Mouse (Mus musculus) right cerebral cortex, postnatal 10 days (tissue): ENCODE measurements around the gene Syne4.

Experiments used
- DNase-seq, 2 experiments: peaks; one replicate each; pipeline ENCODE4 v3.0.0; 2021; ENCODE audit warnings: low spot score in 2 of 2

The Syne4 gene

DNA sequence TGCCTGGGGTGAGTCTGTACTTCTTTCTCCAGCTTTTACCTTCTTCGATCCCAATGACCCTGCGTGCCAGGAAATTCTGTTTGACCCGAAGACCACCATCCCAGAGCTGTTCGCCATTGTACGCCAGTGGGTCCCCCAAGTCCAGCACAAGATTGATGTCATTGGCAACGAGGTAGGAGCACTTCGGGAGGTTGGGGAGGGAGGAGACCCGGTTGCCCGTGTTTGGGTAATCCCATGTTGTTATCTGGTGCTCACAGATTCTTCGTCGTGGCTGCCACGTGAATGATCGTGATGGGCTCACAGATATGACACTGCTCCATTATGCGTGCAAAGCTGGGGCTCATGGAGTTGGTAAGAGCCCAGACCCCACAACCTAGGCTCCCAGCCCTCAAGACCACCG lies 17.8 kb upstream of the Syne4 start:
- DNase-seq, result no peak

DNA sequence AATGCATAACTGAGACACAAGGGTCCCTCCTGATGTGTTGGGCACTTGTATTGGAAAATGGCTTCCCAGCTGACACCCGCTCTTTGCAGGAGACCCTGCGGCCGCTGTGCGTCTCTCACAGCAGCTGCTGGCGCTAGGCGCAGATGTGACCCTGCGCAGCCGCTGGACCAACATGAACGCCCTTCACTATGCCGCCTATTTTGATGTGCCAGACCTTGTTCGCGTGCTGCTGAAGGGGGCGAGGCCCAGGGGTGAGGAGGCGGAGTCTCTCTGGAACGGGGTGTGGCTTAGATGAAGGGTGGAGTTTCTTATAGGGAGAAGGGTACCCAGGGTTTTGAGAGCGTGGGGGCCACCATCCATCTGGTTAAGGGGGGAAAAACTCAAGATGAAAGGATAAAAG lies 17.3 kb upstream of the Syne4 start:
- DNase-seq, result no peak

DNA sequence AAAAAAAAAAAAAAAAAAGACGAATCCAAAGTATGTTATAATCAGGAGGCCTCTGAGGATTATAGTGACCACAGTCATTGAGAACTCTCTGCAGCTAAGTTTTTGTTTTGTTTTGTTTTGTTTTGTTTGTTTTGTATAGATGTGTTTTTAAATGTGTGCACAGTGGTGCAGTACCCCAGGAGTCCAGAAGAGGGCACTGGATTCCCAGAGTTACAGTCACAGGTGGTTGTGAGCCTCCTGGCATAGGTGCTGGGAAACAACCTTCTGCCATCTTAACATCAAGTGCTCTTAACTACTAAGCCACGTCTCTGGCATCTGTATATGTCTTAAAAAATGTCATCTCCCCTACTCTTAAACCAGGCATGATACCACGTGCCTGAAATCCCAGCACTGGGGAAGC lies 13.7 kb upstream of the Syne4 start:
- no peak for DNase-seq

DNA sequence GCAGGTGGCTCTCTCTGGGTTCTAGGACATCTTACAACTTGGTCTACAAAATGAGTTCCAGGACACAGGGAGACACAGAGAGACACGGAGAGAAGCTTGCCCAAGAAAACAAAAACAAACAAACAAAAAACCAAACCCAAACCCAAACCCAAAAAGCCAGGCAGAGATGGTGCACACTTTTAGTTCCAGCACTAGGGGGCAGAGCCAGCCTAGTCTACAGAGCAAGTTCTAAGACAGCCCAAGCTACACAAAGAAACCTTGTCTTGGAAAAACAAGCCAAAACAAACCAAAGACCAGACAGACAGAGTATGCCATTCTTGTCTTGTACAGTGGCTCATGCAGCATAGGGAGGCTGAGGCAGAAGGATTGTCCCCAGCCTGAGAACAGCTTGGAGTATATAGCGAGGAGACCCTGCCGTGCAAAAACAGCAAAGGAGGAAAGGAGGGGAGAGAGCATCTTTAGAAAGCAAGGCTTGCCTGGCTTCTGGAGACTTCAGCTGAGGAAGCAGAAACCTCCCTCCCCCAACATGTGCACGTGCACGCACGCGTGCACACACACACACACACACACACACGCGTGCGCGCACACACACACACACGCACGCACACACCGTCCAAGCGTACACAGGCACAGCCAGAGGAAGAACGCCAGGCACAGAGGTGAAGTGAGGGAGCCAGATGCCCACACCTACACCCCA lies 8.4 kb upstream of the Syne4 start:
- no peak for DNase-seq

DNA sequence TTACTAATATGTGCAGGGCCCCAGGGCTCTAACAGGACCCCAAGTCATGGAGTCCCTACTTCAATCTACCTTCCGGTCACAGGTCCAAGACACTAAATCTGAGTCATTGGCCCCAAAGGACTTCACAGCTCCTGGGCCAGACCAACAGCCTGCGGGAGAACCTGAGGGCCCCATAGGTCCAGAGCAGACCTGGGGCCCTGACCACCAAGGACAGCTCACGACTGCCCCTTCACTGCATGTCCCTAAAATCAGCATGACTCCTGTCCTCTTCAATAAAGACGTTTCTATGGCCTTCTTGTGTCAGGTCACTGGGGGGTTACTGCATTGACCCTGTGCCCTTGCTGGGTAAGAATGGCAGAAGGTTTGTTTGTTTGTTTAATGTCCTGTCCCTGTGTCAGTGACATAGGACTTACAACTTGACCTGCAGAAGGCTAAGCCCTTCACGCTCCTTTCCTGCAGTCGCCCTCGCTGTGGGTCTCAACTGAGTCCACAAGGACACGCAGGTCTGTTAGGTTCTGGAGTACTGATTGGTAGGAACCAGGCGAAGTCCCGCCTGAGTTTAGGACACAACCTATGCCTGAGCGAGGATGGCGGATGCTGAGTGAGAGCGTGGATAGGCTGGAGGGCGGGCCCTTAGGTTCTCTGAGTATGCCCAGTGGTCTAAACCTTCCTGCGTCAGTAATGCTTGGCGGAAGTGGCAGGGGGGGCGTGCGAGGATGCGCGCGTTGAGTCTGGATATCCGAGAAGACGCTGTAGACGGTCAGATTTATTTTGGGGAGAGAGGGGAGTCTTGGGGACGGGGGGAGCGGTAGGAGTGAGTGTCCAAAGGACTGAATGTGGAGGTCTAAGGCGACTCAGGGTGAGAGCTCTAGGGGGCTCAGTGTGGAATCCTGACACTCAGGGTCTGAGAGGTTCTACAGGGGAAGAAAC lies 6.3 kb upstream of the Syne4 start, which contains the start of gene Alkbh6:
Alkbh6 (plus strand) TSS at position 642 of the 930 bp plus-strand sequence.
- peak; percentile 97 to 99 for DNase-seq

DNA sequence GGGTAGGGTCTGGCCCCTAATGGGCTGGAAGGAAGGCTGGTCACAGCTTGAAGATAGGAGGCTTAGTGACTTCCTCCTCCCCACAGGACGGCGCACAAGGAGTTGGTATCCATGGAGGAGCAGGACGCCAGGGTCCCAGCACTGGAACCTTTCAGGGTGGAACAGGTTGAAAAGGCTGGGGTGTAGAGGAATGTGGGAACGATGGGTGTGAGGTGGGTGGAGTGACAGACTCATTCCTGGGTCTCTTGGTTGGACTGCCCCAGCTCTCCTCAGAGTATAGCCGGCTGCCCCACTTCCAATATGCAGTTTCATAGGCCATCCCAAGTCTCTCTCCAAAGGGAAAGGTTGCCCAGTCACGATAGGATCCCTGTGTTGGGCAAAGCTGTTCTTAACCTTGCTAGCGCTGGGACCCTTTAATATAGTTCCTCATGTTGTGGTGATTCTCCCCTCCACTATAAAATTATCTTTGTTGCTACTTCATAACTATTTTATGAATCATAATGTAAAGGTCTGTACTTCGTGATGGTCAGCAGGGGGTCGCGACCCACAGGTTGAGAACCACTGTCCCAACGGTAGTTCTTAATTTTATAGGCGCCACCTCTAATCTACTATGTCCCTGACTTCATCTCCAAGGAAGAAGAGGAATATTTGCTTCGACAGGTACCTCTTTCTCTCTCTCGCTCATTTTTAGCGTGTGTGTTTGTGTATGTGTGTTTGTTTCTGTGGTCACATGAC lies 5.0 kb upstream of the Syne4 start:
- DNase-seq, result no peak

DNA sequence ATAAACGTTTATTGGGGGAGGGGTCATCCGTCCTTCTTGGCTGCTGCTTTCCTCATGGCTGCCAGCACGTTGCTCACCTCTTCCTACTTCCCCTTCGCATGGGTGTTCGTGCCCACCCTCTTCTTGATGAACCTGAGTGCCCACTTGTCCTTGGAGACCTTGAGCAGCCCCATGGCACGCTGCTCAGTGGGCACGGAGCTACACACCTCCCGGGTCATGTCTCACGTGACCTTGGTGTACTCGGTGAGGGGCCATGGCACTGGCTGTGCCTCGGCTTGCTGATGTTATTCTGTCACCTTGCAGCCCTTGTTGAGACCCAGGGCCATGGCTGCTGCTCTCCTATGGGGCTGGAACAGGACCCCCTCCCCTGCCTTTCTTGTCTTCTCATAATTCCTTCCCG lies 4.5 kb upstream of the Syne4 start:
- DNase-seq, result no peak

DNA sequence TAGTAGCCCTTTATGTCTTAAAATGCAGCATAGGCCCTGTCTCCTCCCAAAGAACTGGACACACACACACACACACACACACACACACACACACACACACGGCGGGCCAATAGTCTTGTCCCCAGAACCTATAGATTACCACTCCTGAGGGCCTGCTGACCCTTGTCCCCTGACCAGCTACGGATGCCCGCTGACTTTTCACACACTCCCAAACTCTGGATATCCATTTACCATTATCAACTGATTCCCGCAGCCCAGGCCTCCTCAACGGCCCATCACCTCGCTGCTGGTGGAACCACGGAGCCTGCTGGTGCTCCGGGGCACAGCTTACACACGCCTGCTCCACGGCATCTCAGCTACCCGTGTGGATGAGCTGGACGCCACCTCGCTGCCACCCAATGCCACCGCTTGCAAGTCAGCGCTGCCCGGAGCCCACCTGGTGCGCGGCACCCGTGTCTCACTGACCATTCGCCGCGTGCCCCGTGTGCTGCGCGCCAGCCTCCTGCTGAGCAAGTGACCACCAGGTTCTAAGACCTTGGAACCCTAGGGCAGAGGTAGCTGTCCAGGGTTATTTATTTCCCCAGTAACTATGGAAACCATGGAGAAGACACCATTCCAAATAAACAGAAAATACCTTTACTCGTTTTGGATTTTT lies 814 bp upstream of the Syne4 start:
- DNase-seq, result no peak

DNA sequence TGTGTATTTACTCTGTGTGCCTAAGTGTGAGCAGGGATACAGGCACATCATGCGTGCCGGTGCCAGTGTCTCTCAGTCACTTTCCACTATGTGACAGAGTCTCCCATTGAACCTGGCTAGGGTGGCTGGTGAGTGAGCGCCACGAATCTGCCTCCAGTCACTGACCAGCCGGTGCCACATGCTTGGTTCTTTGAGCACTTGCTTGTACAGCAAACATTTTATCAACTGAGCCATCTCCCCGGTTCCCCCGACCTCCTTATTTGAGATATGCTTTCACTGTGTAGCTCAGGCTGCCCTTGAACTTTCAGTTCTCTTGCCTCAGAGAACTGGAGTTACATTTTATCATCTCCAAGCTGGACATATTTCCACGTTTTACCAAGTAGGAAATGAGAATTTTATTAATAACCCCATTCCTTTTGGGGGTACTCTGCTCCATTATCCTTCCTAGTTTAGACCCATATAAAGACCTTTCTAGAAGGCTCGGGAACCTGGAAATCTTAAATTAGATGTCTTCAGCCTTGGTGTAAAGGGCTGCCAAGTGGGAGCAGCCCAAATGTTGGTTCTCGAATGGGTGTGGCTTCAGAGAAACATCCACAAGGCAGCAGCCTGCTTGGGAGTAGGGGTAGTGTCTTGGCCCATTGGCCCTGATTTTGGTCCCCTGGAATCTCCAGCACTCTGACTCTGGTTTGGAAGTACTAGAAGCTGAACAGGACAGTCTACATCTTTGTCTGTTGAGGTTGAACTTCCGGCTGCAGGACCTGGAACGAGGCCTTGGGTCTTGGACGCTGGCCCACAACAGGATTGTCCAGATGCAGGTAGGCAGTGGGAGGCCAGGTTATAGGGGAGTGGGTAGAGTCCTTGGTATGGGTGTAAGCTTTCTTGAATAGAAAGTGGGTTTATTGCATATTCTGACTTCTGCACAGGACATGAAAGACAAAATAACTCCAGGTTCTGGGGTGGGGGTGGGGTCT lies 1.2 kb downstream of the Syne4 start:
- no peak for DNase-seq

DNA sequence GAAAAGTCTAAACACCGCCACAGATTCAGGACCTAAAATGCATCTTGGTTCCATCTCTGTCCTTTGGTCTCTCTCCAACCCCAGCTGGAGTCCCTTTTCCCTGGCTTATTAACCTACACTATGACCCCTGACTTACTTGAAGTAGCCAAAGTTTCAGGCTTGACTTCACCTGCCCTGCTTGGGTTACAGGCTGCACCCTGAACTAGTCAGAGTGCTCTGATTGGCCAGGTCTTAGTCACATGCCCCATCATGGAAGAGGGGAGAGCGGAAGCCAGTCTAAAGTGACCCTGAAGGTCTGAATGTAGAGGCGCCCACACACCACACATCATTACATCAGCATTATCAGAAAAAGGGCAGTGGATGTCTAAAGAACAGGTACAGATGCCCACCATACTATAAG lies 3.5 kb downstream of the Syne4 start:
- no peak for DNase-seq

DNA sequence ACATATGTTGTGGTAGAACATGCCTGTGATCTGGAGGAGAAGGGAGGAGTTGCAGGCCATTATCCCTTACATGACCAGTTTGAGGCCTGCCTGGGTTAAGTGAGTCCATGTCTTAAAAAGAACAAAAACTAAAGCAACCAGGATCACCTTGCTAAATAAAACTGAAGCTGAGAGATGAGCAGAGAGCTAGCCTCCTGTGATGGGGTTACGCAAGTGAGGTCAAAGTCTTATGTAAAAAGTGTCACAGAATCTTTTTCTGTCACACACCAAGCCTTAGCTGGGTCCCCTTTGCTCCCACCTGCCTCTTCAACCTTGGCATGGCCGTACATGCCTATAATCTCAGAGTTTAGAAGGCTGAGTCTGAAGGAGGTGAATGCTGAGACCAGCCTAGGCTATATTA lies 6.3 kb downstream of the Syne4 start:
- DNase-seq, result no peak

DNA sequence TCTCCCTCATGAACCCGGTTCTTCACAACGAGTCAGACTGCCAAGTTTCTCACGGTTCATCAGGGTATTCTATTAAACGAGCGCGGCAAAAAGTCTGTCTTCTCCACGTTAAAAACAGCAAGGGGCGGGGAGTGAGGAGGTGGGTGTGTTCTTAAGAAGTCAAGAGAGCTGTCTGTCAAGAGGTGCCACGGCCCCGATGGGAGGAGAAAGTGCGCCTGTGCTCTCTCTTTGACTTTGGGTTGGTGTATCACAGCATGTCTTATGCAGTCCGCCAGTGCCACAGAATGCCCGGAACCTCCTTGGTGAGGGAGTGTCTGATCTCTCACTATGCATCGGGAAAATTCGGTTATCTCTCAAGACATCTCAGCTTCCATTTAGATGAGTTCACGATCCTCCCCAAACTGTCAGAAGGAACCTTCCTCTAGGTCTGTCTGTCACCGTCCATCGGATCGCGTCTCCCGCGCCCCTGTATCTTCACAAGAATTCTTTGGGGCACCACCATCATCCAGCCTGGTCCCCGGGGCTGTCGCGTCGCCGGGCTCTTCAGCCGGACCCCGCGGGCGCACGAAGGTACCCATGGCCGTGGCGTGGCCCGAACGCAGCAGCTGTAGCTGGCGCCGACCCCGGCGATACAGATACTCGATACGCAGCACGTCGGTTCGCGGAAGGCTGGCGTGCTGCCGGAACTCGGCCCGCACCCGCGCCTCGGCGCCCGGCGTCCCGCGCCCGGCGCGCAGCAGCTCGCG lies 7.1 kb downstream of the Syne4 start, which contains the start of gene E130208F15Rik:
E130208F15Rik (plus strand) TSS at position 202 of the 746 bp plus-strand sequence.
- DNase-seq, result peak; percentile 78 to 83

DNA sequence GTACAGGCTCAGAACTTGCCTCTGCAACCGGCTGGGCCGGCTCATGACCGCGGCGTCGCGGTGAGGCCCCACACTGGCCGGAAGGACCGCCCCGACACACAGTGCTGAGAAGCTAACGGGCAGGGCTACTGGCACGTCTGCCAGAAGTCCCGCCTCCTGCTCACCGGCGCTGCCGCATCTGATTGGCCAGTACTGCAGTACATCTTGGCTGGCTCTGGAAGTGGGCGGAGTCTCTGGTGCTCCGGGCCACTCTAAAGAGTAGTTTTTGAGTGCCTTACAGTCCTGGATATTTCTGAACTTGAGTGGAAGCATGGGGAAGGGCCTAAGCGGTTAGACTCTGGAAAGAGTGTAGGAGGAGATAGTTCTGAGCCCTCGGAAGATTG lies 7.7 kb downstream of the Syne4 start:
- peak; percentile 99 for DNase-seq

DNA sequence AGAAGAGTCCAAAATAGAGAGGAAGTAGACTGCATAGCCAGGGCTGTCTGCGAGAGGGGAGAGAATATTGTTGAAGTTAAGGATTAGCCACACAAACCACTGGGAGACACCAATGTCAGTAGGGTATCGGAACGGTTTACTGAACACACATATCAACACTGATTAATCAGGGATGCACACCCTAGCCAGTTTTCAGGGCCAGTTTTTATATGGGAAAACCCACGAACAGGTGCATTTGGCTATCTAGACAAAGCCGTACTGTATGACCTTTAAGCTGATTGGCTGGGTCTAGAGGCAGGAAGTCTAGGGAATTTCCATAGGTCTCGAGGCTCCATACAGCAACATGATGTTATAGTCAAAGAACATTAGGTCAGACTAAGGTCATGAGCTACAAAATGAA lies 8.3 kb downstream of the Syne4 start:
- no peak for DNase-seq

DNA sequence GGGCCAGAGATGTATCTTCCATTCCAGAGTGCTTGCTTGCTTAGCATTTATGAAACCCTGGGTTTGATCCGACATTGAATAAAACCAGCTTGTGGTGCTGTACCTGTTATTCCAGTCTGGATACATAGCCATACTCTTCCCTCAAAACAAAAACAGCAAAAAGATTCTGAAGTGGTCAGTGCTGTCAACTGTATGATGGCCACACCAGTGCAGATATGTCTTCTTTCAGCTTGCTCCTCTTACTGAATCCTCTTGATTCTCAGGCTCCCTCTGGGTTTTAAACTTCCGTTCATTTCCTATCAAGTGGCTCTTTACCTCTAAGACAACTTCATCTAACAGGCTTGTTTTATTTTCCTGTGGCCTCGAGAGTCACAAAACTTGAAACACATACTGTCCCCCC lies 9.2 kb downstream of the Syne4 start, which contains the start of gene Sdhaf1:
Sdhaf1 (minus strand) TSS at position 101 of the 400 bp plus-strand sequence.
- DNase-seq, result no peak

DNA sequence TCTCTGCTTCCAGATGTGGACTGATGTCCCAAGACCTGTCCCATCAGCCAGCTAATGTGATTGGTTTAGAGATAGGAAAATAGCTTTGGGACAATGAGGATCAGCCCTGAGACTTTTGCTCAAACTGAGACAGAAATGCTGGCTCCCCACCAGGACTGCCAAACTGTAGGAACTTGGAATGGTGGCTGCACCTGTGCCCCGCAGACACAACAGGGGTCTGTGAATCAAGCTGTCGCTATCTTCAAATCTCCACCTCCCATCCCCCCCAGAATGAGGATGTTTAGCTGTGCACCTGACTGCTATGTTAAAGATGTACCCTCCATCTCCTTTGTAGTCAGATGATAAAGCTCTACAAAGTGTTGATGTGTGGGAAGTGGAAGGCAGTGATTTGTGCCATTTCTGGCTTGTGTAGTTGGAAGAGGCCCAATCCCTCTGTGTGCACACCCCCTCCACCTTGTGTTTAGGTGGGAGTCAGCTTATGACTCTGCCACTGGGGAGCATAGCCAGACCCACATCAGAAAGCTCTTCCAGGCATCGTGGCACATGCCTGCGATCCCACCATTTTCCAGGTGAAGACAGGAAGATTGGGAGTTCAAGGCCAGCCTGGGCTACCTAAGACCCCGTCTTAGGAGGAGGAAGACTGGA lies 9.8 kb downstream of the Syne4 start:
- DNase-seq, result no peak

DNA sequence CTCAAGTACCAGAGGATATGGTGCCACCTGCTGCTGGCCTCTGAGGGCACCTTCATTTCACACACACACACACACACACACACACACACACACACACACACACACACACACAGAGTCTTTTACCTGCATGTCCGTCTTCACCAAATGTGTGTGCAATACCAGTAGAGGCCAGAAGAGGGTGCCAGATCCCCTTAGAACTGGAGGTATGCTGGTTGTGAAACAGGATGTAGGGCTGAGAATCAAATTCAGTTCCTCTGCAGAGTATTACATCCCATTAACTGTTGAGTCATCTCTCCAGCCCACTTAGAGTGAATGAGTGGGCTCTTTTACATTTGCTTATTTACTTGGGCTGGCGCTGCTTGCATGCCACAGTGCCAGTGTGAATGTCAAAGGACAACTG lies 10.8 kb downstream of the Syne4 start:
- no peak for DNase-seq

DNA sequence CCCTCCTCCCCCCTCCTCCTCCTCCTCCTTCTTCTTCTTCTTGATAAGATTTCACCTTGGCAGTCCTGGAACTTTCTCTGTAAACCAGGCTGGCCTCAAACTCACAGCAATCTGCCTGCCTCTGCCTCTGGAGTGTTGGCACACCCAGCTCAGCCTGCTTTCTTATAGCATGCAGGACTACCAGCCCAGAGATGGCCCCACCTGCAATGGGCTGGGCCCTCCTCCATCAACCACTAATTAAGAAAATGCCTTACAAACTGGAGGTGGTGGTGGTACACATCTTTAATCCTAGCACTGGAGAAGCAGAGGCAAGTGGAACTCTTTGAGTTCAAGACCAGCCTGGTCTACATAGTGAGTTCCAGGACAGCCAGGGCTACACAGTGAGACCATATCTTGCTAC lies 11.8 kb downstream of the Syne4 start:
- DNase-seq, result no peak

DNA sequence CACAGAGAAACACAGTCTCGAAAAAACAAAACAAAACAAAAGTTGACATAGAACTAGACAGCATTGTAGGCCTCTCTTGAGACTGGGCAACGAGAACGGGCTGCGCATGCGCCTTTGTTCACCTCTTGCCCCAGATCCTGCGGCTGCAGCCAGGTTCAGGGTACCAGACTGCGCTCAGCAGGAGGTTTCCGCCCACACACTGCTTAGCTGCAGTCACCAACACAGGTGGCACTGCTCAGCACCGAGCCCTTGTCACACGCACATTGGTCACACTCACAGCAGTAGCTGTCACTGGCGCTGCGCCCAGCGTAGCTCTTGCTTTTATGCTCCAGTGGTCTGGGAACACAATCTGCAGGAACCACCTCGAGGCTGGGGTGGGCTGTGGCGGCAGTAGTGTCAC lies 12.5 kb downstream of the Syne4 start:
- peak in 1 of 2 experiments; percentile 43 for DNase-seq
